Mouse (Mus musculus) ES-E14 (cell line): ENCODE measurements around the gene Fam3b. TPM values are rescaled to one million over a fixed set of nuclear protein-coding genes. Genes with fewer than 3 reads are reported as not detected.

Experiments used
- DNase-seq: peaks from one replicate; pipeline ENCODE4 v3.0.0-alpha.2; 2013; ENCODE audit warnings: low read depth, low spot score
- H3K27ac ChIP-seq: 2 replicates; pipeline ENCODE4 v1.5.1; 2012; ENCODE audit warnings: low read depth, mild to moderate bottlenecking, low read length, moderate library complexity, mixed read lengths; ENCODE audit not compliant: poor library complexity, insufficient read depth, severe bottlenecking
- H3K36me3 ChIP-seq: 2 replicates; pipeline ENCODE4 v1.6.1; 2012; ENCODE audit warnings: mild to moderate bottlenecking, low read length, moderate library complexity, mixed read lengths; ENCODE audit not compliant: control insufficient read depth, poor library complexity, insufficient read depth, severe bottlenecking
- H3K4me1 ChIP-seq, 2 experiments: fragments of 150-350 bp in 1 of 2; sonication (generic) in 1 of 2; 2 replicates each; pipeline ENCODE4 v1.6.1; 2012; ENCODE audit warnings: low read length in 2 of 2, mild to moderate bottlenecking in 1 of 2, mixed read lengths in 1 of 2; ENCODE audit not compliant: control insufficient read depth in 2 of 2, insufficient read depth in 2 of 2, poor library complexity in 1 of 2
- H3K4me3 ChIP-seq, 2 experiments: fragments of 150-350 bp in 1 of 2; sonication (generic) in 1 of 2; 2 replicates each; pipeline ENCODE4 v1.5.1; 2012; ENCODE audit warnings: low read length in 2 of 2, low read depth in 1 of 2, mild to moderate bottlenecking in 1 of 2, mixed read lengths in 1 of 2; ENCODE audit not compliant: insufficient read depth in 1 of 2, poor library complexity in 1 of 2, severe bottlenecking in 1 of 2
- H3K9ac ChIP-seq: 2 replicates; pipeline ENCODE4 v1.6.1; 2012; ENCODE audit warnings: low read depth, mild to moderate bottlenecking, low read length, mixed read lengths; ENCODE audit not compliant: poor library complexity, insufficient read depth, severe bottlenecking
- H3K9me3 ChIP-seq: fragments of 150-350 bp; sonication (generic); 2 replicates; pipeline ENCODE4 v1.6.1; 2012; ENCODE audit warnings: low read depth, mild to moderate bottlenecking, low read length; ENCODE audit not compliant: control insufficient read depth, insufficient read depth
- CHD2 ChIP-seq: IDR thresholded peaks from 2 replicates; pipeline ENCODE4 v1.6.1; 2014; ENCODE audit warnings: mild to moderate bottlenecking, low read depth, low read length, inconsistent platforms
- HCFC1 ChIP-seq: IDR thresholded peaks from 2 replicates; pipeline ENCODE4 v1.6.1; 2012; ENCODE audit warnings: low read length, inconsistent platforms, borderline replicate concordance; ENCODE audit not compliant: insufficient read depth
- MAFK ChIP-seq: IDR thresholded peaks from 2 replicates; pipeline ENCODE4 v1.6.1; 2014; ENCODE audit warnings: mild to moderate bottlenecking, low read depth, low read length, inconsistent platforms; ENCODE audit not compliant: insufficient read depth
- ZC3H11A ChIP-seq: IDR thresholded peaks from 2 replicates; pipeline ENCODE4 v1.6.1; 2012; ENCODE audit warnings: low read depth, mild to moderate bottlenecking, inconsistent platforms, low read length, borderline replicate concordance
- ZNF384 ChIP-seq: IDR thresholded peaks from 2 replicates; pipeline ENCODE4 v1.6.1; 2012; ENCODE audit warnings: low read depth, low read length, inconsistent platforms
- in situ Hi-C, 2 experiments: fragments of 600-800 bp; cut with MboI; formaldehyde crosslinking; loops; one replicate each; pipeline ENCODE4 v1.15.1; 2025; ENCODE audit warnings: low sequenced_read_pairs in 2 of 2, inconsistent platforms in 1 of 2; ENCODE audit not compliant: unreplicated experiment in 2 of 2
- total RNA-seq: library from RNA; depleted of rRNA; stranded (reverse); fragments of 300-350 nt; gene quantifications from 2 replicates; pipeline ENCODE4 v1.2.3, GENCODE M21; 2012; rRNA removed

Gene Fam3b
- 0.90 and 2.5 TPM in 2 replicates for total RNA-seq

GRCm38 (mm10) chr16:97514099-97514940 is at the start of gene Fam3b:
Fam3b (minus strand) TSS chr16:97514816.
- TF ChIP-seq CHD2 (no peak), HCFC1 (no peak), ZC3H11A (no peak), ZNF384 (no peak), MAFK (no peak)
- Histone ChIP-seq H3K9ac (no peak within 1 kb of the TSS), H3K4me1 (peaks cover 0 to 2% of the 10 kb centered on the region in 2 experiments; a peak in 1 of 4 replicates), H3K27ac (no peak within 1 kb of the TSS), H3K9me3 (no peaks in the 10 kb centered on the region), H3K36me3 (no peaks in the 10 kb centered on the region), H3K4me3 (no peak within 1 kb of the TSS)
- DNase-seq = no peak
- in situ Hi-C loops = loop anchor here in 1 of 2 experiments (10.0 kb wide), 1 partner anchor 200 kb away; no protein-coding TSS in a partner anchor

- no peak for TF ChIP-seq CHD2
- TF ChIP-seq ZNF384 = no peak
- no peak for TF ChIP-seq ZC3H11A
- TF ChIP-seq HCFC1 = no peak
- no peak for TF ChIP-seq MAFK
- no peaks in the 10 kb centered on the region for H3K36me3 ChIP-seq
- in situ Hi-C loops = no loop called here
Observed at GRCm38 (mm10) chr16:97544340-97544739, 29.7 kb upstream of the Fam3b start.

GRCm38 (mm10) chr16:97536859-97537258 is 22.2 kb upstream of the Fam3b start:
- in situ Hi-C loops = no loop called here

More at GRCm38 (mm10) chr16:97544340-97544739, 29.7 kb upstream of the Fam3b start:
- Histone ChIP-seq H3K4me3 (no peak overlapping the region), H3K9me3 (no peaks in the 10 kb centered on the region), H3K9ac (no peak overlapping the region), H3K4me1 (no peaks in the 10 kb centered on the region), H3K27ac (no peak overlapping the region)
- DNase-seq = no peak

GRCm38 (mm10) chr16:97535808-97536413 is 21.3 kb upstream of the Fam3b start:
- Histone ChIP-seq H3K4me1 (peaks cover 0 to 2% of the 10 kb centered on the region in 2 experiments; a peak in 1 of 4 replicates), H3K36me3 (no peaks in the 10 kb centered on the region), H3K27ac (no peak overlapping the region), H3K9ac (no peak overlapping the region), H3K4me3 (no peak overlapping the region), H3K9me3 (no peaks in the 10 kb centered on the region)
- no peak for DNase-seq
- in situ Hi-C loops = no loop called here
- TF ChIP-seq HCFC1 = no peak
- TF ChIP-seq ZC3H11A = no peak
- no peak for TF ChIP-seq MAFK
- no peak for TF ChIP-seq ZNF384
- no peak for TF ChIP-seq CHD2

More at GRCm38 (mm10) chr16:97536859-97537258, 22.2 kb upstream of the Fam3b start:
- TF ChIP-seq CHD2 (no peak), HCFC1 (no peak), MAFK (no peak), ZNF384 (no peak), ZC3H11A (no peak)
- H3K36me3 ChIP-seq = no peaks in the 10 kb centered on the region
- DNase-seq = no peak
- H3K4me3 ChIP-seq = no peak overlapping the region
- H3K27ac ChIP-seq = no peak overlapping the region
- no peak overlapping the region for H3K9ac ChIP-seq
- peaks cover 0 to 2% of the 10 kb centered on the region in 2 experiments; a peak in 1 of 4 replicates for H3K4me1 ChIP-seq
- no peaks in the 10 kb centered on the region for H3K9me3 ChIP-seq
